Mouse (Mus musculus) adrenal gland, adult 10 weeks (tissue): Measurements from ENCODE around the gene Cipc. TPM values are rescaled to one million over a fixed set of nuclear protein-coding genes. Genes with fewer than 3 reads are reported as not detected.

Experiments used
- polyA plus RNA-seq: library from polyadenylated mRNA; stranded (reverse); fragments of 350-450 nt; fragmentation: Illumina TruSeq; extraction: RNeasy Lipid Tissue Mini Kit (QIAGEN cat#74804); gene quantifications from one replicate; pipeline ENCODE4 v1.2.3, GENCODE M21; 2014; ENCODE audit warnings: low read depth, low replicate concordance

Gene Cipc
- polyA plus RNA-seq: 17.6 TPM

DNA sequence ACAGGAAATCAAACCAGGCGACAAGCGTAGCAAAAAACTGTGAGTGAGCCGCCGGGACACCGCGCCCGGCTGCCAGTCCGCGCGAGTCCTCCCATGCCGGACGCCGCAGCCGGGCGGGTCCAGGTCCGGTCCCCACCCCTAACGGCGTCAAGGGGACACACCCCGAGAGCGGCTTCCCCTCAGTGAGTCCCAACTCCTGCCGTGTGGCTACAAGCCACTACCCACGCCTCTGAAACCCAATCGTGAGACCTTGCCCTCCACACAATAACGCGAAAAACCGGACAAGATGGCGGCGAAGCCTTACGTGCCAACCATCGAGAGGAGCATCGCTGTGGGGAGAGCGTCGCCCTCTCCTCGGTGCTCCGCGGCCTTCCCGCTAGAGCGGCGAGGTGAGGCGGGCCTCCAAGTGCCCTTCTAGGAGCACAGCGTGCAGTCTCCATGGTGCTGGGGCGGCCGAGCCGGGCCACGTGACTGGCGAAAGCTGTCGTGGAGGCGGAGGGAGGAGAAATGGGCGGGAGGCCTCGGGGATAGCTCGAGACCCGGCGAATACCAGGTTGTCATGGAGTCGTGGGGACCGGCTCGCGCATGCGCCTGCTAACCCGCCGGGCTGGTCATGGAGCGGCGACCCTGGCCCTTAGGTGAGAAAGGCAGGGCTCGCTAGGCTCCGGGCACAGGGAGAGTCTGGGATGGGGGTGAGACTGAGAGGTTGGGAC, at the start of gene Cipc:
Gene Cipc, plus strand, starts transcription at position 182 of the 713 bp plus-strand sequence.

DNA sequence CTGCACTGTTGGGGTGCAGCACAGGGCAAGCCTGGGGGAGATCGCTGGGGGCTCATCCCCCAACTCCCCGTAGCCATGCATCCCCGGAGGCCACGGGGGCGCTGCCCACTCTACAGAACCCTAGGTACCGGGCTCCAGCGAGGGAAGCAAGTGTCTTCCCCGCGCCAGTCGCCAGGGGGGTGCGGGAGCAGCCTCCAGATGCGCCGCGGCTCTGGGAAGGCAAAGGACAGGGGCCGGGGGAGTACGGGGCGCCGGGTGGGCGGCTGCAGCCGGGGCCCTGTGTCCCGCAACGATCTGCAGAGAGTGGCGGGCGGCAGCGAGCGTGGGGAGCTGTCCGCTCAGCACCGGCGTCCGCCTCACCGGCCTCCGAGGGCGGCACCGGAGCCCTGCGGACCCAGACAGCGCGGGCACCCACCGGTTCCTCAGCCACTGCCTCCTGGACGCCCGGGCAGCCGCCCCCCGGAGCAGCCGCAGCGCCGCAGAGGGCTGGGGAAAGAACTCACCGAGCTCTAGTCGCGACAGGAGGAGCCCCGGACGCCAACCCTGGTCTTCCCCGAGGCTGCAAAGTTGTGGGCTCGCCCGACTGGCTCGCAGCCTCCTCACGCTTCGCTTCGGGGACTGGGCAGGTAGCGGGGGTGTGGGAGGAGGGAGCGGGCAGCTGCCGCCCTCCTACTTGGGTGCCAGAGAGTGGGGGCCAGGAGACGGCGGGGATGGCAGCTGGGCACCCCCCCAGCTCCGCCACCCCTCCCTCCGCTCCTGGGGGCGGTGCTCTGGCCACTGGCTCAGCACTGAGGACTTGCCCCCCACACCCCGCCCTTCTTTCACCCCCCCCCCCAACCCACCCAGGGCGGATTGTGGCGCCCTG, 43.3 kb downstream of the Cipc start, which contains the start of gene Zdhhc22:
Gene Zdhhc22, minus strand, starts transcription at position 541 of the 865 bp plus-strand sequence.

Other genes starting within 250 kb of the Cipc start
- 0.87 TPM for gene Angel1, start 220.6 kb upstream of the Cipc start, polyA plus RNA-seq
- gene Lrrc74a, start 212.7 kb upstream of the Cipc start, polyA plus RNA-seq: not detected
- 35.5 TPM for gene Irf2bpl, start 62.2 kb upstream of the Cipc start, polyA plus RNA-seq
- gene Zdhhc22, start 43.4 kb downstream of the Cipc start, polyA plus RNA-seq: 1.0 TPM
- gene Tmem63c, start 74.3 kb downstream of the Cipc start, polyA plus RNA-seq: 0.17 TPM
- 0.47 TPM for gene Ngb, start 155.5 kb downstream of the Cipc start, polyA plus RNA-seq
- gene Gstz1, start 200.1 kb downstream of the Cipc start, polyA plus RNA-seq: 116 TPM
- gene Pomt2, start 200.9 kb downstream of the Cipc start, polyA plus RNA-seq: 10.5 TPM